In genomic region chr1:93689901-93690496, GRCm38 (mm10) we compare ENCODE assay signal across 18 mouse cellular contexts. TPM values are rescaled to one million over a fixed set of nuclear protein-coding genes. Genes with fewer than 3 reads are reported as not detected.
"Had no signal": no experiment of that assay in that cellular context is flagged by ENCODE, and none has a peak within 500 bp of the region (broad histone marks: within the 10 kb centered on the region; RNA-seq: fewer than 3 reads in every experiment).

No protein-coding gene starts in this region.

- H3K27me3 ChIP-seq: lung, embryonic 15.5 days; midbrain, embryonic 13.5 days; midbrain, embryonic 15.5 days had no signal

- H3K4me2 ChIP-seq: liver, embryonic 15.5 days; lung, embryonic 15.5 days; midbrain, embryonic 13.5 days; midbrain, embryonic 15.5 days; neural tube, embryonic 12.5 days had no signal

- H3K4me3 ChIP-seq: liver, embryonic 15.5 days; lung, embryonic 15.5 days; megakaryocyte, embryonic 14.5 days; midbrain, embryonic 13.5 days; midbrain, embryonic 15.5 days; neural tube, embryonic 12.5 days had no signal

- H3K9ac ChIP-seq: liver, embryonic 15.5 days; liver, postnatal 0 days; lung, embryonic 15.5 days; midbrain, embryonic 13.5 days; midbrain, embryonic 15.5 days; neural tube, embryonic 12.5 days had no signal

- H3K36me3 ChIP-seq: liver, embryonic 15.5 days had no signal

- H3K9me3 ChIP-seq: liver, embryonic 15.5 days; lung, embryonic 15.5 days; megakaryocyte, embryonic 14.5 days; midbrain, embryonic 13.5 days; midbrain, embryonic 15.5 days; neural tube, embryonic 12.5 days had no signal

- H3K27ac ChIP-seq: liver, embryonic 15.5 days; lung, embryonic 15.5 days; macrophage; midbrain, embryonic 13.5 days; midbrain, embryonic 15.5 days; neural tube, embryonic 12.5 days had no signal

- ATAC-seq: liver, postnatal 0 days; lung, postnatal 0 days; midbrain, embryonic 13.5 days; midbrain, embryonic 15.5 days had no signal

- DNase-seq: liver, postnatal 0 days; lung, adult 2 months; lung, postnatal 14 days; lung, postnatal 36 days; right cerebral cortex, postnatal 14 days; thymus, adult 18-20 months; thymus, postnatal 14 days; thymus, postnatal 36 days had no signal

RNA-seq across cellular contexts. Expression of gene Bok, which starts 4.5 kb away (rescaled TPM):
- total RNA-seq: monocyte, adult 5-6 weeks; neutrophil, adult 5-6 weeks had no signal
- polyA plus RNA-seq: macrophage had no signal
